Mouse (Mus musculus): ENCODE measurements around the gene Oit1.

The Oit1 gene

DNA sequence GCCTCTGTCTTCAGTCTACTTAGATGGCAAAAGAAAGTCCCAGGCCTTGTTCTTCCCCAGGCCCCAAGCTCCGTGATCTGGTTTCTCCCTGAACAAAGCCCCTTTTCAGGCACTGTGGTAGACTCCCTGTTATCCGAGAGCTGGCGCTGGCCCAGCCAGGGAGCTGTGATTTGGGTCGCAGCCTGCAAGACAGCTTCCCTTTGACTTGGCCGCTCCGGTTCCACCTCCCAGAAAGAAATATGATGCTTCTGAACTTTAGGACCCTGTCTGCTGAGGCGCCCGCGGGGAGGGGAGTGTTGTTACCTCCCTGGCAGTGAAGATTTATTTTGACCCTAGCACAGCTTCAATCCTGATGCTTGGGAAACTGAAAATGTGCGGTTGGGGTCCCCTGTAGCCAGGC, 42.6 kb downstream of the Oit1 start:
- DNase-seq (ENCODE audit: low spot score in 2 of 2): no peak

GRCm38 (mm10) chr14:8334511-8334910, 44.0 kb downstream of the Oit1 start:
- DNase-seq (ENCODE audit: low spot score in 2 of 2): no peak

GRCm38 (mm10) chr14:8332314-8333252, 46.0 kb downstream of the Oit1 start:
- DNase-seq (ENCODE audit: low spot score in 2 of 2): no peak

DNA sequence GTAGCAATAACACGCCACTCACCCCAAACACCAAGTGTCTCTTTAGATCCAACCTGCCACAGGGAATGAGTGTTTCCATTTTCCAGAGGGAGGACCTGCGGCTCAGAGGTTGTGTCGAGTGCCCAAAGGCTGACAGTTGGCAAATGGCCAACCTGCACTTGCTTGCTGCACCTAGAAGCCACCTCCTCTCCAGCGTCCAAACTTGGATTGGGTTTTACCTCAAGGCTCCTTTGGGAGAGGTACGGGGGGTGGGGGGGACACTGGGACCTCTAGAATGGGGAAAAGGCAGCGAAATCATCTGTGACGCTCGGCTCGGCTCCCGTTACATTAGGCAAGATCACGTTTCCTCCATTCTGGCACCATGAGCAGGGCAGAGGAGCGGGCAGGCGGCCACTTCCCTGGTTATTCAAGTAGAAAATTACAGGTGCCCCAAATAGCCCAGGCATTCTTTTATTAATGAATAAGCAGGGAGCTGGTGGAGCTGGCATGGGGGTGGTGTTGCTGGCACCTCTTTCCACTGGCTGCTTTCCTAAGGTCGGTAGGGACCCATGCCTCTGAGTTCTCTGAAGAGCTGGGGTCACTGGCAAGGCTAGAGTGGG, 47.1 kb downstream of the Oit1 start:
- no peak for DNase-seq (ENCODE audit: low spot score in 2 of 2)

- DNase-seq (ENCODE audit: low spot score in 2 of 2): no peak
These were observed 48.2 kb downstream of the Oit1 start for GRCm38 (mm10) chr14:8330390-8330789.

DNA sequence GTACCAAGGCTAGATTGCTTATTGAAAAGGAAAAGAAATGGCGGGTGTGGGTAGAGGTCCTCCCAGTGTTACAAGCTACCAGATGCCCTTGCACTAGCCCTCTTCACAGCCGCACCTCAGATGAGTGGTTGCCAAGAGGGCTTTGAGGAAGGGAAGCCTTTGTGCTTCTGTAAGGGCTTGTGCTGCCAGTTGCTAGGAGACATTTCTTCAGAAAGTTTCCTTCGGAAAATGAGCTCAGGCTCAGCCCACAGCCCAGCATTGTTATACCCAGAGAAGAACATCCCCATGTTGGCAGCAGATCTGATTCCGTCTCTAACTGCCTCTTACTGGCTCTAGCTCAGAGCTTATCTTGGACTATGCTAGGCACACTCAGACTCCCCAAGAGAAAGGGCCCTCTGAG, 49.0 kb downstream of the Oit1 start:
- DNase-seq (ENCODE audit: low spot score in 2 of 2): no peak

DNA sequence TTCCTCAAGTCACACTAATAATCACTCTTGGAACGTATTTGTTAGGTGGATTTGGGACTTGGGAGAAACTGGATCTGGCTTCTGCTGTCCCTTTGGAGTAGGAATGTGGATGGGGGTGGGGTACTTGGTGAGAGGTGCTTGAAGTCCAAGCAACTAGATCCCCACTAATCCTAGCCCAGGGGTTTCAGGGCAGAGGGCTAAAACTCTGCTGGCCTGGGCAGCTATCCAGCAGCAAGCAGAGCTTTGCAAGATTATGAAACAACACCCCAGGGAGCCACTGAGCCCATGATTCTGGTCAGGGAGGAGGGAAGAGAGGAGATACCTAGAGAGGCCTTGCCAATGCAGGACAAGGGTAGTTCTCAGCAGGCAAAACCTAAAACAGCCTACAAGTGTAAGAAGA, 51.2 kb downstream of the Oit1 start:
- no peak for DNase-seq (ENCODE audit: low spot score in 2 of 2)

DNA sequence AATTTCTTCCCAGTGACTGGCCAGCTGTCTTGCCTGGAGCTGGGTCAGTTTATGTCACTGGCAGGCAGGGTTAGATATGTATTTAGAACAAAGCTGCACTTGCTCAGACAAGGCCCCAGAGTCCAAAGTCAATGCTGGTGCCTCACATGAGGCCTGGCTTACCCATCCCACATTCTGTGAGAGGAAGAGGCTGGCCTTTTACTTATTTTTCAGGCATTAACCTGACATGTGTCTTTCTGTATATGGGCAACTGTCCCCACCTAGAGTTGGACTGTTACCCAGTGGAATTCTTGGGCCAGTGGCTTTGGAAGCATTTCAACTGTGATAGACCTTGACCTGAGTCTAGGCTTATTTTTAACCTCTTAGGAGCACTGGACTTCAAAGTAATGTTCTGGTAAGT, 51.6 kb downstream of the Oit1 start:
- DNase-seq (ENCODE audit: low spot score in 2 of 2): no peak

DNA sequence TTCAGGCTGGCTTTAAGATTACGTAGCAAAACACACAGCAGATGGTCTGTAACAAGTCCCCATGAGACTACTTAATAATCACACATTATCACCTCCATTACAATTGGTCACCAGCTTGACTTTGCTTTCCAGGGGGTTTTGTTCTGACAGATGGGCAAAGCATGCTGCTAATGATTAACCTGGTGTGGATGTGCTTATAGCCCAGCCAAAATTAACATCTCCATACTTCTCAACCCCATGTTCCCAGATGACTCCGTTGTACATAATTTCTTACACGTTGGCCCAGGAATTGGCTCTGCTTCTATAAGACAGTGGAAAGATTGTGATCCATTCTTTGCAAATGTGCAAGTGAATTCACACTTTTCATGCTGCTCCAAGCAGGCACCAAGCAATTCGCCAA, 52.8 kb downstream of the Oit1 start:
- DNase-seq (ENCODE audit: low spot score in 2 of 2): no peak

- no peak for DNase-seq (ENCODE audit: low spot score in 2 of 2)
These were observed 58.0 kb downstream of the Oit1 start for GRCm38 (mm10) chr14:8320528-8320927.

- DNase-seq (ENCODE audit: low spot score in 2 of 2): no peak
These were observed 61.1 kb downstream of the Oit1 start, which contains the start of gene Fam107a for GRCm38 (mm10) chr14:8317194-8318097. Gene Fam107a (minus strand): TSS chr14:8318023.

DNA sequence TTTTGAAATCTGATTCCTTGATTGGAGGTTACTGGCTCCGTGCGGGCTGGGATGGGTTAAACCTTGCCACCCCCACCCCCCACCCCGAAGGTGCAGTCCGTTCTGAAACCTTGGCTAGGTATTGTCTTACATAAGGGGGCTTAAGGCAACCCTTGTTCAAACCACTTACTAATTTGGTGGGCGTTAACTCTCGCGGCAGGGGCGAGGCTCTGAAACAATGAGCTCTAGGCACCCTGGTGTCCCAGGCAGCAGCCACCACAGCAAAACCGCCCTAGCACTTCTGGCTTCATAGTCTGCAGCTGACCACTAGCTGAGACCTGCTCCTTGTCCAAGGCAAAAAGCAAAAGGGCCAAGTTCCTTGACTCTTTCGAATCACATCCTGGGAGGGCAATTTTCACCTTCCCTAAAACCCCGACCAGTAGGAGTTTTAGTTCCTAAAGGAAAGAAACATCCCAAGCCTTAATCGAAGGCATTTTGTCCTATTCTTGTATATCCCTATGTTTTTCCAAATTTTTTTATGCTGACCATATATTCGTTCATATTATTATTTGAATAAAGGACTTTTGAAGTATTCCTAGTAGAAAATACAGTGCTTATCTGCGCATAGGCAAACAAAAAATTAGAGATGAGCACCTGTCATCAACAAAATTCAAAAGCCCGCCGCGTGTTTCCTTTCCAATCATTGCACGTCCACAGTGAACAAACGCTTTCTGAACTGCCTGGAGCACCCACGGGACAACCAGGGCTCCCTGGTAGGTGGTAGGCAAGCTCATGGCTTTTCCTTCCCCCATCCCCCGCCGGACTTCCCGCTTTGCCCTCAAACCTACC, 62.0 kb downstream of the Oit1 start:
- no peak for DNase-seq (ENCODE audit: low spot score in 2 of 2)

DNA sequence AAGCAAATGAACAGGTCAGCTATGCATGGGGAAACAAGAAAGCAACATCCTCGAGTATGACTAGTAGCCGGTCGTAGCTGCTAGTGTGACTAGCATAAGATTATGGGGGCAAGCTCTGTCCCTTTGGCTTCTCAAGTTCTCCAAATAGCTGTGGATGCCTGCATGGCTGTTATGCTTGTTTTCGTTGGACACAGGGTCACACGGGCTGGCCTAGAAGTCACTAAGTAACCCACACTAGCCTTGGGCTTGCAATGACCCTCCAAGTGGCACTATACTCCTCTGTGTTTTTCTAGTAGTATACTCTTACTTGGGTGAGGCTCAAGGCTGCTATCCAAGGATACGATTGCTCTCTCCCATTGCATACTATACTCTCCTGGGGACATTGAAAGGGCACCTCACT, 63.4 kb downstream of the Oit1 start:
- no peak for DNase-seq (ENCODE audit: low spot score in 2 of 2)

DNA sequence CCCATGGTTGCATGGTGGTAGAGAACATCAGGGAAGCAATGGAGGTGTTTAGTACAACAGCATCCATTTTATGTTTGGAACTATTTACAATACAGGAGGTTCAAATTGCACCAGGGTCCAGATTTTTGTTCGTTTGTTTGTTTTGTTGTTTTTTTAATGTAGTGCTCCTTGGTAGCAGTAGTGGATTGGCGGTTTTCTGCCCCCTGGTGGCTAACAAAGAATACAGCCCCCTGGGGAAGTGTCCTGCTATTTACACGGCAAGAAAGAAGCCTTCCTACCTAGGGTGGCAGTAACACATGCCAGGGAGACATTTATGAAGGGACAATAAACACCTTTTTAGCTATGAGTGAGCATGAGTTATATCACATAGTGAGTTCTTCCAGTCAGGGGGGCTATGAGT, 64.0 kb downstream of the Oit1 start:
- DNase-seq (ENCODE audit: low spot score in 2 of 2): peak in 1 of 2 experiments; percentile 8

- no peak for DNase-seq (ENCODE audit: low spot score in 2 of 2)
These were observed 64.7 kb downstream of the Oit1 start for GRCm38 (mm10) chr14:8313877-8314276.

- no peak for DNase-seq (ENCODE audit: low spot score in 2 of 2)
These were observed 68.9 kb downstream of the Oit1 start for GRCm38 (mm10) chr14:8309621-8310141.

- no peak for DNase-seq (ENCODE audit: low spot score in 2 of 2)
These were observed 69.9 kb downstream of the Oit1 start for GRCm38 (mm10) chr14:8308650-8309049.

GRCm38 (mm10) chr14:8306884-8307283, 71.7 kb downstream of the Oit1 start:
- DNase-seq (ENCODE audit: low spot score in 2 of 2): no peak

- no peak for DNase-seq (ENCODE audit: low spot score in 2 of 2)
These were observed 73.5 kb downstream of the Oit1 start for GRCm38 (mm10) chr14:8305014-8305413.

DNA sequence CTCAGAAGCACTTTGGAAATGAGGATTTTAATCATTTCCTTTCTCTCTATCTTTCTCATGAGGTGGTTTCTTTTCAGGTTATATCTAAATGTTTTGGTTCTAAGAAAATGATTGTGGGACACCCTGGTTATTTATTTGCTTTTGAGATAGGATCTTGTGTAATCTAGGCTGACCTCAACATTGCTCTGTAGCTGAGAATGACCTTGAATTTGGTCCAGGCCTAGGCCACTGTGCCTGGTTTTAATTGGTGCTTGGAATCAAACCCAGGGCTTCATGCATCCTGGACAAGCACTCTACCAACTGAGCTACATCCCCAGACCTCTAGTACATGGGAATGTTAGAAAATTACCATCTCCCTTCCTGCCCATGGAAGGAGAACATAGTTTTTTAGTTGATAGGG, 74.5 kb downstream of the Oit1 start:
- DNase-seq (ENCODE audit: low spot score in 2 of 2): no peak

DNA sequence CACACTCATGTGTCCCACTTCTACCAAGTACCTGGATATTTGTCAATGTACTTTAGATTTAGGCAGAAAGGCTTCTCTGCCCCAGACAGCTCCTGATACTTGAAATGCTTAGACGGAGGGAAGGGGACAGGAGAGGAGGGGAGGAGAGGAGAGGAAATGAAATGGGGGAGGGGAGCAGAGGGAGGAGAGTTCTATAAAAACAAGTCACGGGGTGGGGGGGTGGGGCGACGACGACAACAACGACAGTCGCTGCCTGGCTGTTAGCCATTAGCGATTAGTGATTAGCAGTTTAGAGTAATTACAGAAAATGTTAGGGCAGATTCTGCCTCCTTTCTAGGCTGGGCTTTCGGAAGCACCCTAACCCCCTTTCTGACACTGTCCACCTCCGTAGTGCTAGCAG, 75.9 kb downstream of the Oit1 start:
- DNase-seq (ENCODE audit: low spot score in 2 of 2): no peak

Data from natural killer cell, adult 2 months (primary cell).